Mouse (Mus musculus) cerebral cortex, adult 2 months (tissue): ENCODE results near the gene Wfikkn2.

Experiments used
- WGBS: fragments of 180-500 bp; shearing (Covaris S2); methylation state at CpG from one replicate; pipeline ENCODE4 v1.1.7; 2018; 5-methylcytosine and 5-hydroxymethylcytosine counted together

Wfikkn2 gene

DNA sequence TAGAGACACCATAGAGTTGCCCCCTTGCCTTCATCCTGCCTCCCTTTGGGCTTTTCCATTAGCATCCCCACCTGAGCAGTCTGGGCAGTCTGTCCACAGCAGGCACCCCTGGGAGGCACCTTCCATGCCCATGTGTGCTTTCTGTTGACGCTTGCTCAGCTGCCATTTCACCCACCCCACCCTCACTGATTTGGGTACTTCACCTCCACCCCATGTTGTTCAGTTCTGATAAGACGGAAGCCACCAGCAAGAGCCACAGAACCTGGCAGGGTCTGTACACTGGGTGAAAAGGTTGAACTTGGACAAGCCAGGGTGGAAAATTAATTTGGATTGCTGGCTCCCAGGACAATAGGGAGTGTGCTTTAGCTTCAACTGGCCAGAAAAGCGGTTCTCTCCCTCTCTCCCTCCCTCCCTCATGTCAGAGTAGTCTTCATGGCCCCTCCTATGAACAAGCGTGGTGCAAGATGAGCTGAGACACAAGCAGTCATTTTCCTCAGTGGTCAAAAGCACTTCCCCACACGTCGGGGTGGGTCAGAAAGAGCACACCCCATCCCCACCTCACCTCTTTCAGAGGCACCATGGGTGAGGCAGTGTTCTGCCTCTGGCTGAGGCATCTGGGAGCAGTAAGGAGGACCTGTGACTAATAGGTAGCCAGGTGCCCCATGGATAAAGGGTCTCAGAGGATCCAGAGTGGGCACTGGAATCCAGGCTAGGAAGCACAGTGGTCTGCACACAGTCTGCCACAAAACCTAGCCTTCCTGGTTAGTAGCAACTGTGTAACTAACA is 16.0 kb upstream of the Wfikkn2 start:
- 92% methylated on average over 6 of the region's 6 CpGs for WGBS

- 79% methylated on average over 4 of the region's 4 CpGs for WGBS
Observed at GRCm38 (mm10) chr11:94259814-94260213, 14.0 kb upstream of the Wfikkn2 start.

DNA sequence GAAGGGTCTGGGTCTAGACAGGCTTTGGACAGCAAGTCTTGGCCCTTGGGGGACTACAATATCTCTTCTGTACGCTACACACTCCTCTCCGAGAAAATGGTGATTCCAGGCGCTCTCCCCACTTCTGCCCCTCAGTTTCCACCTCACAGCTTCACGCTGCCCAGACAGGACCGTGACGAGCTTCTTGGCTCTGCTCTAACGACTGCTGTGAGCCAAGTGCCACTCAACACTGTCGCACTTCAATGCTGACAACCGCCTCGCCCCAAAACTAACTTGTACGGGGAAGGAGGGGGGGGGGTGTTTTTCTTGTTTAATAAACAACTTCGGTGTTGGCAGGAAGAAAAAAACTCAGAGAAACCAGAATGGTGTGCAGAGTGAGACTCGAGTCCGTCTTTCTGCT is 12.2 kb upstream of the Wfikkn2 start:
- 55% methylated on average over 14 of the region's 14 CpGs for WGBS

- WGBS: 42% methylated on average over 5 of the region's 5 CpGs
Observed at GRCm38 (mm10) chr11:94255733-94256132, 9.9 kb upstream of the Wfikkn2 start.

- WGBS: 93% methylated on average over 10 of the region's 10 CpGs
Observed at GRCm38 (mm10) chr11:94253691-94254090, 7.9 kb upstream of the Wfikkn2 start.

DNA sequence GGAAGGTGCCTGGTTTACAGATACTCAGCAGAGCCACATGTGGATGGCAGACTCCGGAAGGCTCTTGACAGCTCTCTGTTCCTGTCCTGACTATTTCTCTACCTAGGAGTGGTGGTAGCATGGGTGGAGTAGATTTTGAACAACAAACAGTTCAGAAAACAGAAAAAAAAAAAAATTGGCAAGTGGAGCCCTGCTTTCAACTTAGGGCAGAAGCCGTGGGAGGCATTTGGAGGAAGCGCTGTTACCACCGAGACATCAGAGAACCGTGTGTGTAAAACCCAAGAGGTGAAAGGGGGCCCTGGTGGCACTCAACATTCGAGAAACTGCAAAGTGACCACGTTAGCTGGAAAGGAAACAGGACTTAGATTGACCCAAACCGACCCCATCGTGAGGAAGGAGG is 7.4 kb upstream of the Wfikkn2 start:
- 80% methylated on average over 9 of the region's 9 CpGs for WGBS

- 72% methylated on average over 8 of the region's 8 CpGs for WGBS
Observed at GRCm38 (mm10) chr11:94246789-94247061, 920 bp upstream of the Wfikkn2 start.

DNA sequence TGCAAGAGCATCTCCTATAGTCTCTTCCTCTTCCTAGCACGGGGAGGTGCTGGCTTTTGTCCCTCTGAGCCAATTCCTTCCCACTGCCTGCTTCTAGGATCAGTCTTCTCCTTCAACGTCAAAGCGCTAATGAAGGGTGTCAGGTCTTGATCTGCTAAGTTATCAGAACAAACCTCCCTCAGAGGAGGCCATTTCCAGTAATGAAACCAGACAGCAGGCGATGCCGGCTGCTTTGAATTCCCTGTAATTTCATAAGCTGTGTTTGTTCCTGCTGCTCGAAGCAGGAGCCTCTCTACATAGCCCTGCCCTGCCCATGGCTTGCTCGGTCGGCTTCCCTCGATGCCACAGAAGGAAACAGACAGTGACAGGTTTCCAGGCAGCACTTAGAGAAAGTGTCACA is 1.4 kb downstream of the Wfikkn2 start:
- WGBS: 81% methylated on average over 9 of the region's 9 CpGs

DNA sequence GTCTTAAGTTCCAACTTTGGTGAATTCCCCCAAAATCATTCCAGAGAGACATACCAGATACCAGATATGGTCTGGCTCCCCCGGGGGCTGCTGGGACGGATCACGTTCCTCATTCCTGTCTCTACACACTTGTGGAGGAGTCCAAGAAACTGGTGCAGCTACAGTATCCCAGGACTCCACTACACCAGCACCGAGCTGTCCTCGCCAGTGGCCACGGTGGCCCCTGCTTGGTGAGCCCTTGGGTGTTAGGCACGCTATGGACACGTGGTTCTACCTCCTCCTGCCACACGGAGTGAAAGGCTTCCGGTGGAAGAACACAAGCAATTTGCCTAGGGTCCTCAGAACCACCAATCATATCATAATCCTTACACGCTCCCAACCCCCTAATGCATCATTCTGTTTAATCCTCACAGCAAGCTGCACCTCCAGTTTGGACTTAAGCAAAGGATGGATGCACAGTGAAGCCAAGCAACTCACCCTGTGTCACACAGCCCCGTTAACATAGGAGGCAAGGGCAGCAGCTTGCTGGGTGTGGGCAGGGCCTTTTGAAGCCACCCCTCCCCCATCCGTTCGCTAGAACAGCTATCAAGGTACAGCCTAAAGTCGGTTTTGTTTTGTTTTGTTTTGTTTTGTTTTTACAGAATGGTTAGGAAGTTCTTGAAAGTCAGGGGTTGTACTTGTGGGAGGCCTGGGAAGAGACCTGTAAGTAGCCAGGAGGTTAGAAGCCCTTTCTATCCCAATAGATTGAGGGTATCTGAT is 2.2 kb downstream of the Wfikkn2 start:
- 62% methylated on average over 15 of the region's 15 CpGs for WGBS

- WGBS: 48% methylated on average over 29 of the region's 29 CpGs
Observed at GRCm38 (mm10) chr11:94242760-94243421, 2.9 kb downstream of the Wfikkn2 start.

GRCm38 (mm10) chr11:94239706-94240105 is 6.1 kb downstream of the Wfikkn2 start:
- WGBS: 51% methylated on average over 9 of the region's 9 CpGs

- 97% methylated on average over 8 of the region's 8 CpGs for WGBS
Observed at GRCm38 (mm10) chr11:94238786-94239185, 7.0 kb downstream of the Wfikkn2 start.

GRCm38 (mm10) chr11:94236074-94236473 is 9.7 kb downstream of the Wfikkn2 start:
- 28% methylated on average over 3 of the region's 3 CpGs for WGBS

GRCm38 (mm10) chr11:94234857-94235256 is 10.9 kb downstream of the Wfikkn2 start:
- WGBS: 91% methylated on average over 8 of the region's 8 CpGs

GRCm38 (mm10) chr11:94234380-94234779 is 11.4 kb downstream of the Wfikkn2 start:
- WGBS: 94% methylated on average over 12 of the region's 12 CpGs

DNA sequence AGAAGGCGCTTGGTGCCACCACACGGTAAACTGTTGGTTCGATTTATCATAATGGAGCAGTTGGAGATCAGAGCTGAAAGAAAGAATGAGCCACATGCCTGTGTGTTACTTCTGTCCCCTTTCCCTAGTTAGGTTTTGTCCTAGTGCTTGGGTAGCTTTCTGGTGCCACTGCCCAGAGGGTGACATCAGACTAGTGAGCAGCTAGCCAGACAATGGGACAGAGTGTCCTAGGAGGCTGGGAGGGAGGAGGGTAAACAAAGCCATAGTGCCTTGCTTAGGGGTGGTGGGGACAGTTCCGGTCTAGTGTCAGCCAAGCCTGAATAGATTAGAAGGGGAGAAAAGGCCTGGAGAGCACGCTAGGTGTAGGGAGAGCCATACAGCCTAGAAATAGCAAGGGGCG is 12.4 kb downstream of the Wfikkn2 start:
- WGBS: 59% methylated on average over 6 of the region's 6 CpGs

DNA sequence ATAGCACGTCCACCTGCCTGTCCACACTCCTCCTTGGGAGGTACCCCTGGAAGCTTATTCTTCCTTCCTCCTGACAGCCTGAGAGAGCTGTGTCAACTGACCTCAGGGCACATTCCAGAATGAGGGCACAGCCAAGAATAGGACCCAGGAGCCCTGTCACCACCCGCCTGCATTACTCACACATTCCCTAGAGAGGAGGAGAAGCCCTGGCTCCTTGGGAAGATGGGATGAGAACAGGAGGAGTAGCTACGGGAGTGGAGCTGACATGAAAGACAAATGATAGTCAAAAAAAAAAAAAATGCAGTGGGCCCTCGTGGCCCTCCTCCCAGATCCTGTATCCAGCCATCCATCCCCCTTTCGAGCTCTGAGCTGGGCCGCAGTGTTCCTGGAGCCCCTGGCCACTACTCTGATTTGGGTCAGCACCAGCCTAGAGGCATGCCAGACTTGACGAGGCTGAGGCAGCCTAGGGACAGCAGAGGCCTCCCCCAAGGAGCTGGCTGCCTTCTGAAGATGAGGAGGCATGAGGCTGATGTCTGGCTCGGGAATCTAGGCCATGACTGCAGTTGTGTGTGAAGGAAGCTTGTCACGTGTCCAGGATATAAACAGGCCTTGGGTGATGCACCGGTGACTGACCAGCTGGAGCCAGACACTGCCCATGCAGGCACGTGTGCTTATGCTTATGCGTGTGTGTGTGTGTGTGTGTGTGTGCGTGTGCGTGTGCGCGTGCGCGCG is 13.8 kb downstream of the Wfikkn2 start:
- WGBS: 61% methylated on average over 19 of the region's 19 CpGs

DNA sequence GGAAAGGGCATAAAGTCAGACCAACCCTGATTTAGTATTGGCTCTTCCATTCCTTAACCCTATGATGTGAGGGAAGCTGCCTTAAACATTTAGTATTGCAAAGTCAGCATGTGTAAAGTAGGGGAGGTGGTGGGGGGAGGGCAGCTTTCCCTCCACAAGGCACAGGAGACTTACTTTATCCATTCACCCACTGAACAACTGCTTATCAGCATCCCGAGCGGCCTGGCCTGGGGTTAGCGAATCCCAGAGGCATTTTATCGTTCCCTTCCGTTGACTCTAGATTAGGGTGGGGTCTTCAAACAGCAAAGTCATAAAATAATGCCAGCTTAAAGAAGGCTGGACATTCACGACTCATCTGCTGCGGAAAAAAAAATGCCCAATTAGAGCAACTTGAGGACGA is 15.6 kb downstream of the Wfikkn2 start:
- 95% methylated on average over 8 of the region's 8 CpGs for WGBS

DNA sequence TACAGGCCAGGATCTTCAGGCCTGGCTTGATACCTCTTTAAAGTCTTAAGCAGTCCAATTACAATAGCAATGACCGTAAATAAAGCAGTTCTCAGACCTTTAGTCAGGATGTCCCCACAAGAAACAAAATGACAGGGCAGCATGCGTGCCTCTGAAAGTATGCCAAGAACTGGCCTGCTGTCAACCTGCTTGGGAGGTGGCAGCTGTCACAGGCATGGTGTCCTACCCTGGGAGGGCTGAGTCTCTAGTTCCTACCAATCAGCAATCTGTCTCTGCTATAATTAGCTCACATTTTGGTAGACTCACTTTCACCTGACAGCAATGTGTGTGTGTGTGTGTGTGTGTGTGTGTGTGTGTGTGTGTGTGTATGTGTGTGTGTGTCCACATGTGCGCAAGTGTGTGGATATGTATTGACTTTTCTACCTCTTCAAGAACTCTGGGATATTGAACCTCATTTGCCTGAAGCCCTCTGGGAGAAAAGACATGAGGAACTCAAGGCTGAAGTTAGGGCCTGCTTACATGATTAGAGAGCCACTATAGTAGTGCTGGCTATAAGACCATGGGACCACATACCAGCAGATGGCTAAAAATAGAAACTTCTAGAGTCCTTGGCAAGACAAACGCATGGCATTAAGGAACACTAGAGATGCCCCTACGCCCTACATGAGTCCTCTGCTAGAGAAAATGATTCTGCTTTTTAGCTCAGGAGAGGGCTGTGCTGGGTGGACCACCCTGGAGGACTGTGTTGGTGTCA is 16.4 kb downstream of the Wfikkn2 start:
- WGBS: 84% methylated on average over 5 of the region's 5 CpGs

DNA sequence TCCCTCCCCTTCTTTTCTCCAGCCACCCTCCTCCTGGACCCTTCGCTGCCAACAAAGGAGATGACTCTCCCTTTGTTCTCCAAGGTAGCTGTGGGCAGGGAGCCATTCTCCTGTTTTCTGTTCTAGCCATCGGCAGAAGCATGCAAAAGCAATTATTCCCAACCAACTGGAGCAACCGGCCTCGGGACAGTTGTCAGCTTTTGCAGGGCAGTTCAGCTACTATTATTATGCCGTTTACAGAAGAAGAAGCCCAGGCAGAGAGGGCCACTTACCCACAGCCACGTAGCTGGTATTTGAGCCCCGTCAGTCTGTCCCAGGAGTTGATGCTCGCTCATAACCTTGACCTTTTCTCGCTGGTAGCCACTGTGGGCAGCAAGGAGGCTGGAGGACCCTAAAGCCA is 17.4 kb downstream of the Wfikkn2 start:
- 61% methylated on average over 9 of the region's 9 CpGs for WGBS

DNA sequence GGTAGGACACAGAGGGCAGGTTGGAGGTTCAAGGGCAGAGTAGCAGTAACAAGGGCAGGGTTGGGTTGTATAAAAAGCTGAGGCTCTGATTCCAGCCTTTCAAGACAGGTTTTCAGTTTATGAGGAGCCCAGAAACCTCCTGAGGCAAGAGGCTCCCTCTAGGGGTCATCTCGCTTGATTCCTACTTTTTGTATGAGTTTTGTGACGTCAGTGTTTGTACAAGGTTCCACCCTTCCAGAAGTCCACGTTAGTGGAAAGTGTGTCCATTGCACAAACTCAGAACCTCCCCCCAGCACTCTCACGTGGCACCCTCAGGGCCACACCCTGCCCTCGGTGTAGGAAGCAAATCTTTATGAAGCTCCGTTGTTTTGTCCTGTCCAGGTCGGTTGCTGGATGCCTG is 19.8 kb downstream of the Wfikkn2 start:
- WGBS: 18% methylated on average over 7 of the region's 7 CpGs
